Mouse (Mus musculus) neural tube, embryonic 10.5 days (tissue): ENCODE data around the gene Natd1.

ENCODE experiments used
- DNase-seq: peaks from one replicate; pipeline ENCODE4 v3.0.0-alpha.2; 2017; ENCODE audit warnings: low spot score; ENCODE audit errors: extremely low spot score

Gene Natd1

DNA sequence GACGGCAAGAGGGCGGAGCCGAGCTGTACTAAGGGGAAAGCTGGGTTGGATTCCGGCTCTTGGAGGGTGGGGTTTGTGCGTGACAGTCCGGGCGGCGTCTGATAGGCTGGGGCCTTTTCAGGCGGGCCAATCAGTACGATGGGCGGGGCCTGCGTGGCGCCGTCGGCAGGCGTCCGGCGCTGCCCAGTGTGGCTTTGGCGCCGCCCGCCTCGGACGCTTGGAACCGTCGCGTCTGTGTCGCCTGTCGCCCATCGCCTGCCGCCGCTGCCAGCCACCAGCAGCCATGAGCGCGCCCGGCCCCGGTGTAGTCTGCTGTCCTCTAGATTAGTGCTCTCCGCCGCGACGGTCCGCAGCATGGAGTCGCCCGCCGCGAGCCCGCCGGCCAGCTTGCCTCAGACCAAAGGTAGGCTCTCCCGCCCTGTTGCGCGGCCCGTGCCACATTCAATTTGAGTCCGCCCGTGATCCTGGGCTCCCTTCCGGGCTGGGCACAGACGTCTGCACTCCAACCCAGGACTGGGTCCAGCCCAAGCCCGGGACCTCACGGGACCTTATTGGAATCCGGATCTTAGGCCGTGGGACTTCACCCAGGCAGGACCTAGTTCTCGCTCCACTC is 17.4 kb upstream of the Natd1 start, which contains the start of gene Map2k3:
Map2k3 (plus strand) TSS at position 165 of the 613 bp plus-strand sequence.
- DNase-seq: peak; percentile 90

DNA sequence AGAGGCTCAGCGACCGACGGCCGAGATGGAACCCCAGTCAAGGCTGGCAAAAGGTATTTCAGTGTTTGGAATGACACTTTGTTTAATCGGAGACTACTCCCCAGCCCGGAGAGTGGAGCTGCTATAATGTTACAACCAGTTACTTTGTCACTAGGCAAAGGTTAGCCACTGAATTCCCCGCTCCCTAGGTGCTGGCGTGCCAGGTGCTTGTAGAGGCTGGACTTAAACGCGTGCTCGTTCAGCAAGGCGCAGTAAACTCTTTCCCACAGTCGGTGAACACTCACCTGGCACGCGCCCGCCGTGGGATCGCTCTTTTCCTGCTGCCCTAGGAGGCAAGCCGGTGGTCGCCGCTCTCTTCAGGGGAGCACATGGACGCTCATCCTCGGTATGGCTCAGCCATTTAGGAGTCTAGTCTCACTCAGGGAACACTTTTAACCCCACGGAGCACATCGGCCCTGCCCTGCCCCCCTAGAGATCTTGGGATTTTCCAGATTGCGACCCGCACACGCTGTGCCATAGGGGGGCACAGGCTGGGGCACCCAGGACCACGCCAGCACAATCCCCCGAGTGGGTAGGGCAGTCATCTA is 16.8 kb upstream of the Natd1 start:
- DNase-seq: no peak

DNA sequence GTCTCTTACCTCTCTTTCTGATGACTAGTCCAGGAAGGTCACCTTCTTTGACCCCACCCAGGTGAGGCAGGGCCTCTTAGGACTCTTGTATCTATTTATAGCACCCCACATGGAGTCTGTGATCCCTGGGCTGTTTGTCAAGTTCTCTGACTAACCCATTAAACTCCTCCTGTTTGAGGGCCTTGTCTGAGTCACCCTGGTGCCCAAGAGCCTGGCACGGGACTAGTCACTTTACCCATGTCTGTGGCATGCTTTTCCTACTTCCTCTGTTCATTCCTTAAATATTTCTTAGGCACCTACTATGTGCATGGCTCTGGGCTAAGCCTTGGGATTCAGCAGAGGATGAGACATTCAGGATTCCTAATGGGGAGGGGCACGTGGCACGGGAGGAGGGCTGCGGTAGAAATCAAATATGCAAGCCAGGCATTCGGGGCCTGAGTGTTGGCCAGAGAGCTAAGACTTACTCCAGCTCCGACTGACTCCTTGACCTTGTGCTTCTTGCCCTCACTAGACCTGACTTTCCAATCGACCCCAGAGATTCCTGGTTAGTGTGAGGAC is 16.3 kb upstream of the Natd1 start:
- no peak for DNase-seq

DNA sequence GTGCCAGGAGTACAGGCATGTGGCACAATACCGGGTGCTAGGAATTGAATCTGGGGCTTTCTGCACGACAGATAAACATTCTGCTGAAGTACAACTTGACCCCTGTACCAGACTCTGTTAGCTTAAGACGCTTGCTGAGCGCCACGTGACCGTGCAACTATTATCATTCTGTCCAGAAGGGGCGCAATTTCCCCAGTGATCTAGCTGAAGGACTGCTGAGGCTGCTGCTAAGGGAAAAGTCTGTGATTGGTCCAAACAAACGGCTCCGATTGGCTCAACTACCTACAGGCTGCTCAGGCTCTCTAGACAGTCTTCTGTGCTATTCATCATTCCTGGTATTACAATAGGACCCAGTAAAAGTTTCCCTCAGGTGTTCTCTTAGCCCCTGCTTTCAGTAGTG is 12.7 kb upstream of the Natd1 start:
- peak; percentile 90 for DNase-seq

DNA sequence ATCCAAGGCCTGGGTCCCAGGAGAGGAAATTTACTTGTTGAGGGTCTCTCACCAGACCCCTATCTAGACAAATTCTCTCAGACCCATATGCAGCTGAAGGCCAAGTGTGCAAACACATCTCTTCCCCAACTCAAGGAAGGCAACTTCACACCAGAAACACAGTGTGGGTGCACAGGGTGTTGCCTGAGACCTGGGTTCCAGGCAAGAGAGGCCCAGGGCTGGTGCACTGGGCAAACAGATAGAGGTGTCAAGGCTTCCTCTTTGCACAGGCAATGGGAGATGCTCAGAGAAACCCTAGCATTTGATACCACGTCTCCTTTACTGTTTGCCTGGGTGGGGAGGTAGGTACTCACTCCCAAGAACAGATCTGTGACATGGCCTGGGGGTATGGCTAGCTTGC is 10.4 kb upstream of the Natd1 start:
- DNase-seq: no peak

DNA sequence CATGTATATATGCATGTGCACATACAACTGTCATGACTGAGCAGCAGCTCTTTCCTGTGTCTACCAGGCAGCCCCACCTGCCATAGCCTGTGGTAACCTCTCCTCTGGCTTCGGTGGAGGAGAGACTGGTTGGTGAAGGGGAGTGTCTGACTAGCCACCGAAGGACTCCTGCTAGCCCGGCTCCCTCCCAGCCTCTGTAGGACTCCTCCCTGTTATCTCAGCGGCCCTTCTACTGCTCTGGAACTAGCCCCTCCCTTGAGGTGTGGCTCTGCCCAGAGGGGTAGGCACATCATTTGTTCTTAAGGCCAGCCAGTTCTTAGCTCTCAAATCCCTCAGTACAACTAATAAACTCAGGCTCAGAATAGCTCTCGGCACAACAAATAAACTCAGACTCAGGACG is 9.9 kb upstream of the Natd1 start:
- no peak for DNase-seq

DNA sequence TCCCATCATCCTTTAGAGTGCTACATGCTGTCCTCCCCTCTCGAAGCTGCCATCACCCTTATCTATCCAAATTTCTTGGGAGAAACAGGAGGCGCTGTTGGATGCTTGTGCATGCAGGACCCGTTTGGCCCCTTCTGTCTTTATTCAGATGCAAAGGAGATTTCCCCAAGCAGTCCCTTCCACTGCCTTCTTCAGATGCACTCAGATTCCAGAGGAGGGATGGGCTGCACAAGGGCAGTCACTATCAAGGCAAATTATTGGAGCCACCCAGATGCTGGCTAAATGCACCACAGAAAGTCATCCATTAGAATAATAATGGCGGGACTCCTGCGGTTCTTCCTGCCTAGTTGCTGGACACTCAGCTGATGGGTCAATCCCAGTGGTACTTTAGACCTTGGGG is 8.4 kb upstream of the Natd1 start:
- no peak for DNase-seq

DNA sequence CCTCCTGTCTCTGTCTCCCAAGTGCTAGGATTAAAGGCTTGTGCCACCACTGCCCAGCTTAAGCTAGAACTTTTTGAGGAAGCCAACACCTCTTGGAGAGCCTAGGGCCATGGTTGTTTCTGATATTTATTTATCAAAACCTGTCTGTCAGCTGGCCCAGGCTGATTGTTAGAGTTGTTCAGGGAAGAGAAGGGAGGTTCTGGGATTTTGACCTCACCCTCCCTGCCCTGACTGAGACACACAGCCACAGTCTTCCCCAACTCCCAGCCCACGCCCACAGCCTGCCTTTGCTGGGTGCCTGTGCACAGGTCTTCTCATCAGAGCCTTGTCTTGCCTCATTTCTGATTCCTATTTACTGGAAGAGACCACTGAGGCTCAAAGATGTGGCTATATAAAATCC is 7.6 kb upstream of the Natd1 start:
- no peak for DNase-seq

DNA sequence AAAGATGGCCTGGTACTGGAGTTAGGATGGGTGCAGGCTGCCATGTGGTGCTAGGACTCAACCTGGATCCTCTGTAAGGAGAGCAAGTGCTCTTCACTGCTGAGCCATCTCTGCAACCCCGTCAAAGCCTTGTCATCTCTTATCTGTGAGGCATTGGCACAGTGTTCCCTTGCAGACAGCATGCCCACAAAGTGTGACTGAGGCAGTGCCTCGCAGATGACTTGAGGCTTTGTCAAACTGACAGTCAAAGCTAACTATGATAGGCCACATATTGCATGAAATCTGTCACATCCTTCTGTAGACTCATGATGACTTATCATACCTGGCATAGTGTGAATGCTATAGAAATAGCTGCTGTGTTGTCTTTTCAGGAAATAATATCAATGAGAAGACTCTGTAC is 5.5 kb upstream of the Natd1 start:
- no peak for DNase-seq

DNA sequence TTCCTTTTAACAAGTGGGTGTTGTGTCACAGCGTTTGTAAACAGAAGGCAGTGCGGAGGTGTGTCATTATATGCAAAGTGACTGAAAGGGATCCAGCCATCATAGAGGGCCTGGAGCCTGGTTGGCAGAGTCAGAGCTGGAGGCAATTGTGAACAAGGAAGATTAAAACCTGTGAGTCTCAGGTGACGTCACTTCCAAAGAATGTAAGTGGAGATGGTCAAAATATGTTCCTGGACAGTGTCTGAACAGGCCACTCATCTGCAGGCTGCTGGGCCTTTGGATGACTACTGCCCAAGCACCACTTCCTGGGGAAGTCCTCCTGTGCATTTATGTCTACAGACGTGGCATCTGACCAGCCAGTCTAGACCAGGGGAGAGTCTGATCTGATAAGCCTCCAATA is 651 bp upstream of the Natd1 start:
- no peak for DNase-seq

DNA sequence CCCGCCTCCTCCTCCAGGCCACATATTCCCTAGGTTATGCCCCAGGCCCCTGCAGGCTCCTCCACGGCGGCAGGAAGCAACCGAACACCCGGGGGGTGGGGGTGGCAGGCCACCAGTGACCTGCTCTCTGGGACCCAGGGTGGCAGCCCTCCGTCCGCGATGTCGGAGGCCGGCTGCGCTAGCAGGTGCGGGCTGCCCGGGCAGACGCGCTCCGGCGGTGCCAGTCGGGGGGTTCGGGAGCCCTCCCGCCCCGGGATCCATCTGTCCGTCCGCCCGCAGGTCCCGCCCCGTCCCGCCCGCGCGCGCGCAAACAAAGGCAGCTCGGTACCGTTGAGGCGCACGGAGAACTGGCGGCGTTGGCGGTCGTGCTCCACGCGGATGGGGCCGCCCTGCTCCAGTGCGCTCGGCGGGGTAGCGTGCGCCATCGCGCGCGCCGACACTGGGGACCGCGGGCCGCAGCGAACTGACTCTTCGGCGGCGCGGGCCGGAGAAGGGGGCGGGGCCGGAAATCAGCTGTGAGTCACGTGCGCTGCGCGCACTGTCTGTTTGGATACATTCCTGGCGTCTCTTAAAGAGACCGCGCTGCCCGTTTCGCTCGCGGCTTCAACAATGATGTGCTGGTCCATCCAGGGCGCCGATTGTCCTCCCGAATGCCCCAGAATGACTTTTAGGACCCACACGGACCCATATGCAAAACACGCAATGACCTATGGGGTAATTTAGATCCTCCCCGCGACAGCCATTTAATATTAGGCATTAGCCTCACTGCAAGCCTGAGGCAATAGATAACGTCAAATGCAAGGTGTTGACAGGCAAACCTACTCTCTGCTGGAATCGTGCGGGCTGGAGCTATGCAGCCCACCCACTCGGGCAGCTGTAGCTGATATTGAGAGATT is 1.0 kb downstream of the Natd1 start:
- DNase-seq: peak; percentile 94

DNA sequence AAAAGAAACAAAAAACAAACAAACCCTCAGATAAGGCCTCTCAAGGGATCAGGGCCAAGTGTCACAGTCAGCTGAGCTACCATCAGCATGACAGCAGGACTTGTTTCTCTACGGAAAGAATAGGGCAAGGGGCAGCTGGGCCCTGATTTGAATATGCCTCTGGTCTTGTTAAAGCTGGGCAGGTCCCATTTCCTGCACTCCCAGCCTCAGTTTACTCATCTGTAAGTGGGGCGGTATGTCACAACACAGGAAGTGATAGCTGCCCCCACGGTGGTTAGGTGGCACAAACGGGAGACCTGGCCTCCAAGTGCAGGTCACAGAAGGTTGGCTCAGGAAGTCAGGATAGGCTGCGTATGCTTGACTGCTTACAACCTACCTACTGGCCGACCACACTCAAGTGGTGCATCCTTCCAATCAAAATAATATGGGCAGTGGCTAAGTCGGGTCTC is 2.0 kb downstream of the Natd1 start:
- no peak for DNase-seq

DNA sequence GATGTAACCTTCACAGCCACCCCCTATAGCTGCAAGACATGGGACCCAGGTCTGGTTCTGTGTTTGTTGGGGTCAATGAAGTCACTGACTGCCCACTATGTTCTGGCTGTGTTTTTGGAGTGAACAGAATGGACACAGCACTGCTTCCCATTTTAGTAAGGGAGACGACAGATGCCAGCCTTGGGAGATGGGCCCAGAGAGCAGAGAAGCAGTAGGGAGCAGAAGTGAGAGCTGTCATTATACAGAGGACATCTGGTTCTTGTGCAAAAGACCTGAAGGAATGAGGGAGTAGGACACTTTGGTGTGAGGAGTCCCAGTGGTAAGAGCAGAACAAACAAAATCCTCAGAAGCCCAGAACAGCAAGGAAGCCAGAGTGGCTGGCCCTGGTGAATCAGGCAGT is 4.9 kb downstream of the Natd1 start:
- no peak for DNase-seq

DNA sequence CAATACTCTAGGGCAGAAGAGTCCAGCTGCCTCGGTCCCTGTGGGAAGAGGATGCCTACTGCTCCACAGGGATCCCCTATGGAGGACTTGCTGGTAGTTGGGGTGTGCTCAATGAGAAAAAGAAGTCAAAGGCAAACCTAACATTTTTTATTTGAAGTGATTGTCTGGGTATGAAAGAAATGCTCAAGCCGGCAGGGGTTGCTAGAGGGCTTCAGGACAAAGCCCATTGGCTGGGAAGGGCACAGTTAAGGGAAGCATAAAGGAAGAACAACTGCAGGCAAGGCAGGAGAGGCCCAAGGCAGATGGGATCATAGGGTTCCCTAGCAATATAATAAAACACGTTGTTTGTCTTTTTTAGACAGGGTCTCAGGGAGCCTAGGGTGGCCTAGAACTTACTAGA is 6.5 kb downstream of the Natd1 start:
- DNase-seq: no peak

DNA sequence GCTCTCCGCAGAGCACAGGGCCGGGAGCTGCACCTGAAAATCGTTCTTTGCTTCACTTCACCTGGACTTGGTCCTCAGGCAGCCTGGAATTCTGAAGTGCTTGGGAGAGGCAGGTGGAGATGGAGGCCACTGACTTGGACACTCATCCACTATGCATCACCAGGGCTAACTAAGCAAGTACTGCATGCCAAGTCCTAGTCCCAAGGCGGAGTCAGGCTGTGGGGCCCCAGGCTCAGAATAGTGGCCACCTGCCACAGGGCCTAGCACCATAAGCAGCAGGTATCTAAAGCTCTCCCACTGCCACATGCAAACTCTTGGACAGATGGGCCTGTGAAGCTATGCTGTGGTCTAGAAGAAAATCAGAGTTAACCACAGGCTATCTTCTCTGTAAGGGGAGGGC is 8.1 kb downstream of the Natd1 start:
- DNase-seq: no peak

DNA sequence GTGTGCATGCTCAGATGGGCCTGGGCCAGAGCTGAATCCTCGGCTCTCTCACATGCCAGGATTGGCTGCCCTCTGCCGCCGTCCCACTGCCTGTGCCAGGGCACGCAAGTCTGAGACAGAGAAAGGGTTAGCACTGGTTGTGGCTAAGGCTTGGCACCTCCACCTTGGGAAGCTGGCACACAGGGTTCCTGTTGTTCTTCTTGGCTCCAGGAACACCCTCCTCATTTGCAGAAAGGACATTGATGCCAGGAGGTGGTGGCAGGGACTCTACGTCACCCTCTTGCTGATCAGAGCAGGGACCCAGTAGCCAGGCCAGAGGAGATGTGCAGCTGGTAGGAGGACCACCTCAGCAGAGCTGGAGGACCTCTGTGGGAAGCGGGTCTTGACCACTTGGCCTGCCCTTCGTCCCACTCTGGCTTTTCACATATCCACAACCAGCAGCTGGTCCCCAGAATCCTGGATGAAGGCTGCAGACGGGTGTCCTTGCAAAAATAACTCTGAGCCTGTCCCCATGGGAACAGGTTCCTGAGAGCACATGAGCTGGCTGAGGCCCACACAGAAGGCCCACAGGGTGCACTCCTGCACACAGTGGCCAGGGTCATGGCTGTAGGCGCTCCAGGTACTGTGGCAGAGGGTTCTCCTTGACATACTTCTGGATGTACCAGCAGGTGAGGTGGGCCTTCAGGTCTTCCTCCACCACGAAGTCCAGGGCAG is 9.0 kb downstream of the Natd1 start:
- DNase-seq: no peak

DNA sequence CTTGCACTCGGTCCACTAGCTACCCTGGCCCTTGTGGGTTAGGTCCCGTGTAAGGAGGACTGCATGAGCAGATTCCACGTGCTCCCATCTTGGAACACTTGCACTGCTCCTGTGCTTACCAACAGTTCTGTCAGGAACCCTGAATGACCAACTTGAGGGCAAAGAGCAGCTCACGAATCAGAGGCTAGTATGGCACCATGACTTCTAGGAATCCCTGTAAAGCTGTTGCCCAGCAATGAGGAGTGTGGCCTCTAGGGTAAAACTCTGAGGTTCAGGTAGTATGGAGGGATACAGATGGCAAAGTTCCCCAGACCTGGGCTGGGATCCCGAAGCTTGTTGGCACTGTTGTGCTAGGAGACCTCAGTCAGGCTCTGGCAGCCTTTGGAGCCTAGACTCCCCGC is 10.9 kb downstream of the Natd1 start:
- DNase-seq: no peak

DNA sequence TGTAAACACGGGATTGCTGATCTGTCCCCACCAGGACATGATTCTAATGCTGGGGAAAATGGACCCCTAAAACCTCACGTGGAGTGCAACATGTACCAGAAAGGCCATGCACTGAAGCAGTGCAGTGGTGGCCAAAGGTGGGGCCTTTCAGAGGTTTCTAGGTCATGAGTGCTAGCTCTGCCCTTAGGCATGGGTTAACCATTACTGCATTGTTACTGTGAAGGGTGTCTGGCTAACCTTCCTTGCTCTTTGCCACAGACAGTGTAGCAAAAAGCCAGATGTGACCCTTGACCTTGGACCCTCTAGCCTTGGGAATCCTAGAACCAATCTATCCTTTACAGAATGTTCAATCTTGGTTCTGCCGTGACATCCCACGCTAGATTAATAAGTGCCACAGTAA is 12.1 kb downstream of the Natd1 start:
- no peak for DNase-seq

DNA sequence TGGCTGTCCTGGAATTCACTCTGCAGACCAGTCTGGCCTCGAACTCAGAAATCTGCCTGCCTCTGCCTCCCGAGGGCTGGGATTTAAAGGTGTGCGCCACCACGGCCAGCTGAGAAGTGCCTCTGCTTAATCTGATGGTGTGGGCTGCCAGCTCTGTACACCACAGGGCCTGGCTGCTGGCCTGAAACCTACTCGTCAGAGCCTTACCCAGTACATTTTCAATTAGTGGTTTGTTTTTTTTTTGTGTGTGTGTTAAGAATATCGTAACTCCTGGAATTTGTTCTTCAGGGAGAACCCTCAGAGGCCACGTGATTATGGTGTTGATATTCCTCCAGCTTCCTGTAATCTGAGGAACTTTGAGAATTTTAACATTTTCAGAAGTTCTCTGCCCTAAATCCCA is 12.5 kb downstream of the Natd1 start:
- DNase-seq: no peak

DNA sequence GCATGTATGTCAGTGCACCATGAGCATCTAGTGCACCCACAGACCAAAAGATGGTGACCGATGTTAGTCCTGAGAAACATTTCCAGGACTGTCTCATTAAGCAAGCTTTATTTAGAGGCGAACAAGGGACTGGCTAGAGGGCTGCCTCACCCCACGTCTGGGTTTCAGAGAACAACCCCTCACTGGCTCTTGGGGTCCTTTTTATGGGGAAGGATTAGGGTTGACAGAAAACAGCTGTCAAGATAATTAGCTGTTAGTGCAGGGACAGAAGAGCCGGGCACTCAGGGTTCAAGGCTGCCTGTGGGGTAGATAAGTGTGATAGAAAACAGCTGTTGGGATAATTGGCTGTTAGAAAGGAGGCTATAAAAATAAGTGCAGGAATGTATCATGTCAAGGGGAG is 18.6 kb downstream of the Natd1 start:
- no peak for DNase-seq

DNA sequence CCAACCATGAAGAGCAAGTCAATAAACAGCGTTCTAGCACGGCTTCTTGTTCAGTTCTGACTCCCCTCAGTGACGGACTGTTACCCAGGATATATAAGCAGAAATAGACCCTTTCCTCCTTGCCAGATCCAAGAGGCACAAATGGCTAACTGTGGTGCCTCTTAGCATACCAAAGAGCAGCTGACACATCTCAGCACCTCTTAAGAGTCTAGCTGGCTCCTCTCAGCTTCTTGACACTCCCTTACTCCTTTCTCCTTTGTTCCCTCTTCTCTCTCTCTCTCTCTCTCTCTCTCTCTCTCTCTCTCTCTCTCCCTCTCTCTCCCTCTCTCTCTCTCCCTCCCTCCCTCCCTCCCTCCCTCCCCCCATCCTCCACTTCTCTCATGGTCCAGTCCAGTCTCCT is 23.8 kb downstream of the Natd1 start:
- no peak for DNase-seq

DNA sequence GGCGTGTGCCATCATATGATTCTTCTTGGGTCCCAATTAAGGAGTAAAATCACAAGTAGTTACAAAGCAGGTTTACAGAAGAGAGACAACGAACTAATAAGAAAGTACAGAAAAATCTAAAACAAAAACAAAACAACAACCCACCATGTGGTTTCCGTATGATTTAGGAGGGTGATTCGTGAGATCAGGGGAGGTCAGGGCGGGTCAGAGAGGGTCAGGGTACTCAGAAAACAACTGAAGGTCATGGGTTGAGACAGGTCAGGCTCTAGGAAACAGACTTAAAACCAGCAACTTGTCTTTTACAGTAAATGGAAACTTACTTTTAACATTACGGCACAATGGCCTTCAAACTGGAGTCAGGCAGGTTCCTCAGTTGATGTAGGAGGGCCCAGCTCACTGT is 24.3 kb downstream of the Natd1 start:
- no peak for DNase-seq
